Mouse (Mus musculus): ENCODE measurements at regions not wholly inside any gene's neighbourhood (a gene's known extent, or its start where the extent isn't known, plus 50 kb on each side); places are given as distances from the start of the nearest gene placed in this dataset.

GRCm38 (mm10) chr13:32649982-32650381 is 133.8 kb downstream of the Mylk4 start:
- in situ Hi-C loops (cut with MboI, MseI): no loop called here

GRCm38 (mm10) chr13:32643030-32643750 is 140.6 kb downstream of the Mylk4 start:
- in situ Hi-C loops (cut with MboI, MseI): no loop called here

GRCm38 (mm10) chr13:32640941-32641340 is 142.8 kb downstream of the Mylk4 start:
- in situ Hi-C loops (cut with MboI, MseI): no loop called here

GRCm38 (mm10) chr13:32630122-32630732 is 153.5 kb downstream of the Mylk4 start:
- in situ Hi-C loops (cut with MboI, MseI): no loop called here

GRCm38 (mm10) chr13:32613916-32614315 is 169.8 kb downstream of the Mylk4 start:
- in situ Hi-C loops (cut with MboI, MseI): no loop called here

GRCm38 (mm10) chr13:32611551-32612295 is 172.0 kb downstream of the Mylk4 start:
- in situ Hi-C loops (cut with MboI, MseI): no loop called here

- in situ Hi-C loops (cut with MboI, MseI): no loop called here
Observed at GRCm38 (mm10) chr13:32610970-32611369, 172.8 kb downstream of the Mylk4 start.

GRCm38 (mm10) chr13:32608413-32608812 is 175.3 kb downstream of the Mylk4 start:
- in situ Hi-C loops (cut with MboI, MseI): no loop called here

- in situ Hi-C loops (cut with MboI, MseI): no loop called here
Observed at GRCm38 (mm10) chr13:32603925-32604590, 179.7 kb downstream of the Mylk4 start.

- in situ Hi-C loops (cut with MboI, MseI): no loop called here
Observed at GRCm38 (mm10) chr13:32601315-32601714, 182.4 kb downstream of the Mylk4 start.

- in situ Hi-C loops (cut with MboI, MseI): no loop called here
Observed at GRCm38 (mm10) chr13:32593611-32594010, 190.1 kb downstream of the Mylk4 start.

- in situ Hi-C loops (cut with MboI, MseI): no loop called here
Observed at GRCm38 (mm10) chr13:32593131-32593530, 190.6 kb downstream of the Mylk4 start.

- in situ Hi-C loops (cut with MboI, MseI): no loop called here
Observed at GRCm38 (mm10) chr13:32581598-32581997, 202.2 kb downstream of the Mylk4 start.

GRCm38 (mm10) chr13:32567850-32568249 is 215.9 kb downstream of the Mylk4 start:
- in situ Hi-C loops (cut with MboI, MseI): no loop called here

GRCm38 (mm10) chr13:32560666-32561065 is 222.1 kb upstream of the Gmds start:
- in situ Hi-C loops (cut with MboI, MseI): no loop called here

- in situ Hi-C loops (cut with MboI, MseI): no loop called here
Observed at GRCm38 (mm10) chr13:32556396-32556795, 217.9 kb upstream of the Gmds start.

- in situ Hi-C loops (cut with MboI, MseI): no loop called here
Observed at GRCm38 (mm10) chr13:32555064-32555463, 216.5 kb upstream of the Gmds start.

GRCm38 (mm10) chr13:32554601-32555000 is 216.1 kb upstream of the Gmds start:
- in situ Hi-C loops (cut with MboI, MseI): no loop called here

- in situ Hi-C loops (cut with MboI, MseI): no loop called here
Observed at GRCm38 (mm10) chr13:32553136-32553535, 214.6 kb upstream of the Gmds start.

- in situ Hi-C loops (cut with MboI, MseI): no loop called here
Observed at GRCm38 (mm10) chr13:32550113-32550512, 211.6 kb upstream of the Gmds start.

GRCm38 (mm10) chr13:32547126-32547525 is 208.6 kb upstream of the Gmds start:
- in situ Hi-C loops (cut with MboI, MseI): no loop called here
